Mouse (Mus musculus) embryo, embryonic 10.5 days (tissue): Measurements from ENCODE around the gene Tex52.
"Not testable (repeated sequence)": the region's sequence is repeated elsewhere in the genome, so short reads cannot be mapped to it uniquely, and the experiment has no call there.

Source experiments
- DNase-seq: peaks from one replicate; pipeline ENCODE4 v3.0.0-alpha.2; 2015; ENCODE audit warnings: low spot score

Tex52 gene

DNA sequence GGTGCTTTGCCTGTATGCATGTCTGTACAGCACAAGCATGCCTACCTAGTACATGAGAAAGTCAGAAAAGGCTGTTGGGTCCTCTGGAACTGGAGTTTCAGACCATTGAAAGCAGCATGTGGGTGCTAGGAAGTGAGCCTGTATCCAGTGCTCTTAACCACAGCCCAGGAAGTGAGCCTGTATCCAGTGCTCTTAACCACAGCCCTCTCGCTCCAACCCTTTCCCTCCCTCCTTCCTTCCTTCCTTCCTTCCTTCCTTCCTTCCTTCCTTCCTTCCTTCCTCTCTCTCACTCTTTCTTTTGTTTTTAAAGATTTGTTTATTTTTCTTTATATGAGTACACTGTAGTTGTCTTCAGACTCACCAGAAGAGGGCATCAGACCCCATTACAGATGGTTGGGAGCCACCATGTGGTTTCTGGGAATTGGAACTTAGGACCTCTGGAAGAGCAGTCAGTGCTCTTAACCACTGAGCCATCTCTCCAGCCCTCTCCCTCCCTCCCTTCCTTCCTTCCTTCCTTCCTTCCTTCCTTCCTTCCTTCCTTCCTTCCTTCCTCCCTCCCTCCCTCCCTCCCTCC lies 5.4 kb downstream of the Tex52 start:
- not testable (repeated sequence) for DNase-seq

DNA sequence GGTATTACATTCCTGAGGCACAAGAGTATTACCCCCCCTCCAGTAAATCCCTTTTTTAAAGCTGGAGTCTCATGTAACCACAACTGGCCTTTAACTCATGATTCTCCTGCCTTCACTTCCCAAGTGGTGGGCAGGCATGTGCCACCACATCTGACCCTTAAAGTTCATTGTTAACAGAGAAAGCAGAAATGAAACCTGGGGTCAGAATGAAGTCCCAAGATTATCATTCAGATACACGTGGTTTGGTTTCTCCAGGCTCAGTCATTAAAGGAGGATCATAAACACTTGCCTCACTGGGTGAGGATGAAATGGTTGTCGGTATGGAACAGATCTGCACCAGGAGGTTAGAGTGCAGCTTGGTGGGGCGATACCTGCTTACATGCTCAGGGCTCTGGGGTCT lies 6.0 kb downstream of the Tex52 start:
- no peak for DNase-seq

DNA sequence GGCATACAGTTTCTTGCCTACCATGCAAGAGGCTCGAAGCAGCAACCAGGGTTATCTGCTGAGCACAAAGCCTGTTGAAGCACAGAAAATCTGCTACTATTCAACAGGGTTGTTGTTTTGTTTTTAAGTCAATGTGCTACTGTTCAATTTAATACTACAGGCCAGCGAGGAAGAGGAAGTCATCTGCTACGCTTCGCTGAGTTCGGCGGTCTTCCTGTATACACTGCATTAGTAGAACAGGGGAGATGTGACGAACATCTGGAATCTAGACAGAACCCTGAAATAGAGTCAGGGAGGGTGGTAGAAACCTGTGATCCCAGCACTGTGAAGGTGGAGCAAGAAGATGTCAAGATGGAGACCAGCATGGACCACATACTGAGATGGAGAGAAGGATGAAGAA lies 8.5 kb downstream of the Tex52 start:
- no peak for DNase-seq

DNA sequence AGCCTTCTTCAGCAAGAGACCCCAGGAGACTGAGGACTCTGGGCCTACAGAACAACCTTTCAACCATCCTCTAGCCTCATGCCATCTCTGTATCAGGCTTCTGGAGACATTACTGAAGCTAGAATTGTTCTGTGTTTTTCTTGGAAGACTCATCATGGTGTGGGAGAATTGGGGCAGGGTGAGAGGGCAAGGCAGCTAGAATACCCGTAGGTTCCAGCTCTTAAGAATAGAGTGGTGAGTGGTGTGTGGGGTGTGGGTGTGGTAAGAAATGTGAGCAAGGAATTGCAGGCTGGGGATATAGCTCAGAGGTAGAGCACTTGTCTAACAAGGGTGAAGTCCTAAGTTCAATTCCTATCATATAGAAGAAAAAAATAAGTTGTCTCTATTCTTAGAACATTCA lies 9.8 kb downstream of the Tex52 start:
- no peak for DNase-seq

DNA sequence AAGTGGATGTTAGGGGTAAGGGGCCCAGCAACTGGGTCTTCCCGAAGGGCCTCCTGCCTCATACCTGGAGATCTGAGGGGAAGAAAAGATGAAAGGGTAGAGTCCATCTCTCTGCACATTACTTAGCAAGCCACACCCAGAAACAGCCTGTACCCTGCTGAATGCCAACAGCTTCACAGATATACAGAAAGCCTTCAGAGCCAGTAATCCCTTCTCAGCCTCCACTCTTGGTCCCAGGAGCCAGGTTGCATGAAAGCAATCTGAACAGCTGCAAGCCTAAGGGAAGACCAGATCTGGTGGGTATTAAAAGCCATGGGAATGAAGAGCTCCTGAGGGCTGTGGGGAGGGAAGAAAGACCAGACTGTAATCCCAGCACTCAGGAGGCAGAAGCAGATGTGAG lies 13.9 kb downstream of the Tex52 start:
- no peak for DNase-seq

DNA sequence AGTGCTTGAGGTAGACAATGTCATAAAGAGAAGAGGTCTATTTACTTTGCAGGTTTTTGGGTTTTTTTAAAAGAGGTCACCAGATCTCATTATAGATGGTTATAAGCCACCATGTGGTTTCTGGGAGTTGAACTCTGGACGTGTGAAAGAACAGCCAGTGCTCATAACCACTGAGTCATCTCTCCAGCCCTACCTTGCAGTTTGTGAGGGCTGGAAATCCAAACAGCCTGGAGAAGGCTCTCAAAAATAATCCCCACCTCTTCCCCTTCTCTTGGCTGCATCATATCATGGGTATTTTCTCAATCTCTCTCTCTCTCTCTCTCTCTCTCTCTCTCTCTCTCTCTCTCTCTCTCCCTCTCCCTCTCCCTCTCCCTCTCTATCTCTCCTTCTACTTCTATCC lies 15.4 kb downstream of the Tex52 start:
- no peak for DNase-seq

DNA sequence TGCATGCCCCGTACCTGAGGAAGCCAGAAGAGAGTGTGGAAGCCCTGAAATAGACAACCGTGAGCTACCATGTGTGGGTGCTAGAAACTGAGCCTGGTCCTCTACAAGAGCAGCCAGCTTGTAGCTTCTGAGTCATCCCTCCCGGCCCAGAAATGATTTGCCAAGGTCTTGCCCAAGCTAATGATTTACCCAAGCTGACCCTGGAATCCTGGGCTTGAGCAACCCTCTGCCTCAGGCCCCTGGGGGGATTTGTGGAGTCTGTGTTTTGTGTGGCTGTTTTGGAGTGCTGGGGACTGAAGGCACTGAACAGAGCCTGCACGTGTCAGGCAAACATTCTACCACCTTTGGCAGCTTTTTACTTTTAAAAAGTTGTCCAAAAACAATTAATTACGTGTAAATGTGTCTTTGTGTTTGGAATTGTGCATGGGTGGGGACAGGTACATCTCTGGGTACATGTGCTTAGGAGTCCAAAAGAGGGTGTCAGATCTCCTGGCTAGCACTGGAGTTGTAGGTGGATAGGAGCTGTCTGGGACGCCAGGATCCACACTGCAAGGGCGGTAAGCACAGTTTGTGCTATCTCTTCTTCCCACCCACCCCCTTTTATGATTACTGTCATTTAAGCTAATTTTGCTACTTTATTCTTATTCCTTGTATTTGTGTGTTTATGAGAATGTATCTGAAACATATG lies 22.5 kb downstream of the Tex52 start:
- no peak for DNase-seq

DNA sequence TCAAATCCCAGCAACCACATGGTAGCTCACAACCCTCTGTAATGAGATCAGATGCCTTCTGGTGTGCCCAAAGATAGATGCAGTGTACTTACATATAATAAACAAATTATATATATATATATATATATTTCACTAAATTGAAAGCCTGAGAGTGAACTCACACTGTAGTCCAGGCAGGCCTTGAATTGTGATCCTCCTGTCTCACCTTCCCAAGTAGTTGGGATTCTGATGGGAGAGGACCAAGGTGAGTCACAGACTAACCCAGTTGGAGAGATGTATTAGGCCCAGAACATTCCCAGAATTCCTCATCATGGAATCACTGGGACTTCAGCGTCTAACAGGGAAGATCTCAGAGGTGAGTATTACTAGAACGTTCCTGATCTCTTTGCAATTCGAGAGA lies 23.7 kb downstream of the Tex52 start, which contains the start of gene Nrip2:
TSS of gene Nrip2 (plus strand) at position 301 of the 400 bp plus-strand sequence.
- no peak for DNase-seq

DNA sequence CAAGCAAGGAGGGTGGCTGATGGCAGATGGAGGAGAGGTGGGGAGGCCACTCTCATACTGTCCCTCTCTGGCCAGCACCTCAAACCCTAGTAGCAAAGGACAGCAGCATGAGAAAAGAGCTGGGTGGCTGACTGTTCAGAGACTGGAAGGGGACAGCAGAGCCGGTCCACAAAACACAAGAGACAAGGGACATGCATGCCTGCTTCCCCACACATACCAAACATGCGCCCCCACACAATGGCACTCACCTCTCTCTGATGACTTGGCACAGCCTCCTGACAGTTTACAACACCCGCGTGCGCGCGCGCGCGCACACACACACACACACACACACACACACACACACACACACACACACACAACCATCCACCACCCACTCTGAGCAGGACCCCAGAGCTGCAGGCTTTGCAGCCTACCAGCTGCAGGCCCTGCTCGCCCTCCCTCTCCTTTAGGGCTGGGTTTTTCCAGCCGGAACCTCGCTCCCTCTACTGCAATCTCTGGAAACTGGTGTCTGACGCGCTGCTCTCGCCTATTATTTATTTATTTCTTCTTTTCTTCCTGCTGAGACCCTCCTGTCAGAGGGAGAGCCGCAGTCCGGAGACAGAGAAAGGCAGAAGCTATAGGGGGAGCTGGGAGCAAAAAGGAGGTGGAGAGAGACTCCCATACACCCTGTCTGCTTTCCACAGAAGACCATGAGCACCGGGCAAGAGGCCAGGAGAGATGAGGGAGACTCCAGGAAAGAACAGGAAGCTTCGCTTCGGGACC lies 24.3 kb downstream of the Tex52 start:
- peak; percentile 14 for DNase-seq

DNA sequence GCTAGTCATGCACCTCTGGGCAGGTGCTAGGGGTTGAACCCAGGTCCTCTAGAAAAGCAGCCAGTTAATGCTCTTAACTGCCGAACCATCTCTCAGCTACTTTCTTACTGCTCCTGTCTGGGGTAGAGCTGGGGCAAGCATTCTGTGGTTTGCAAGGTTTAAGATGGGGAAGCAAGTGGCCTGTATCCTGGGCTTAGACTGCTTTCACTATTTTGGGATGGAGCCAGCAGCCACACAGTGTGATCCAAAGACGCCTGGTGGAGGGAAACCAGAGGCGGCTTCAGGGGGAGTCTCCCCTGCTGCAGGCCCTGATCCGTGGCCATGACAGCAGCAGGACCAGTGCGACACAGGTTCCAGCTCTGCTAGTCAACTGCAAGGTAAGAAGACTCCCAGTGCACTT lies 29.5 kb downstream of the Tex52 start:
- no peak for DNase-seq

DNA sequence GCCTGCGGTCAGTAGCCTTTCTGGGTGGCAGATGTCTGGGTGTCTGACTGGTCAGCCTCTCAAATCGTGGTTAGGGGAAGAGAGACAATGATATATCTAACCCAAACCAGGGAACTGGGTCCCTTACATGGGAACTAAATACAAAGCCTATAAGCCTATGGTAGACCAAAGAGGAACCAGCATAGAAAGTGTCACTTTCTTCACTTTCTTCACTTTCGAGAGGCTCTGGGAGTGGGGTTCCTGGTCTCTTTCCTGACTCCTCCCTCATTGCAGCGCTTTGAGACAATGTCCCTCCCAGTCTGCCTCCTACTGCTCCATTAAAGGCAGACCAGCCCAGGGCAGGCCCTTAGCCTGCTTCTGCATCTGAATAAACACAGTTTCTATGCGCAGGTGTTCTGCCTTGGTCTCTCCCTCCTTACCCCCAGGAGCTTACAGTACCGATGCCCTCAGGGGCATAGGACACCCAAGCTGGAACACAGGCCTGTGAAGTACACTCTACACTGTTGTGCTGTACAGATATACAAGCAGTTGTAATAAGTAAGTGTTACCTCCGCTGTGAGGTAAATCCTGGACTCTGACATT lies 33.4 kb downstream of the Tex52 start:
- DNase-seq = no peak

DNA sequence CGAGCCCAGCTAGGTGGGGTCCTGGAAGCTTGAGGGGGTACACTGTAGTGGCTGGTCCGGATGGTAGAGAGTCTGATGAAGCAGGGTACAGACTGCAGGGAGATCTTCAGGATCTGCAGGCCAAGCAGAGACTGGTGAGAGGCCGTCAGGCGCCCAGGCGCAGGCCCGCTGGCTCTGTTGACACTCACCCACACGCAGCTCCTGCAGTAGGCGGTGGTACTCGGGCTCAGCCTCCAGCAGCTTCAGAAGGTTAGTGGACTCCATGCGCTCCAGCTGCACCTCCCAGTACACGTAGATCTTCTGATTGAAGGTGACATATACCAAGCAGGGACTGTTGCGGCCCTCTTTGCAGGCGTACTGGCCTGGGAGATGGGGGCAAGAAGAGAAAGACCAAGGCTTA lies 35.0 kb downstream of the Tex52 start:
- no peak for DNase-seq

DNA sequence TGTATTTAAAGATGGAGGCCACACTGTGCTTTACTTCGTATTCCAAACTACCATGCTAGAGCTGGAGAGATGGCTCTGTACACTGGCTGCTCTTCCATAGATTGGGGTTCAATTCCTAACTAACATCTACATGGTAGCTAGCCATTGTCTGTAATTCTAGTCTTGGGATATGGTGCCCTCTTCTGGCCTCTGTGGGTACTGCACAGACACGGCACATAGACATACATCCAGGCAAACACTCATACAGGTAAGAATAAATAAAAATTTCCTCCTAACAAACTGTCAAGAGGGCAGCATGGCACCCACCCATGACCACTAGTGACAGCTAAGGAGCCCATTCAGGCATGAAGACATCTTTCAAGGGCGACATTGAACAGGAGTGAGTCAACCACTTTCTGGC lies 35.9 kb downstream of the Tex52 start:
- peak; percentile 87 for DNase-seq

DNA sequence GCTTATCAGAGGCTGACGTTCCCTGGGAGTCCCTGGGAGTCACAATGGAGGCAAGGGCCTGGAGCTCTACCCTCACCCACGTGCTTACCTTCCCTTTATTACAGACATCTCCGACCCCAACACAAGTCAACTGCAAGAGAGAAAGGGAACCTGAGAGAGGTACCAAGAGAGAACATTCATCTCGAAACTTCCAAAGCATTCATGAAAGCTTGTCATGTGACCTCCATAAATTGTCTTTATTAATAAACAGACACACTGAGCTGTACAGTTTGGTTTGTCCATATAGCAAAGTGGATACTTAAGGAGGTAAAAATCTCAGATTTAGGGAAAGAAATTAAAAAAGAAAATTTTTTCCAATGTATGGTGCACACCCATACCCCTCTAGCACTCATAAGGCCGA lies 40.9 kb downstream of the Tex52 start:
- no peak for DNase-seq

DNA sequence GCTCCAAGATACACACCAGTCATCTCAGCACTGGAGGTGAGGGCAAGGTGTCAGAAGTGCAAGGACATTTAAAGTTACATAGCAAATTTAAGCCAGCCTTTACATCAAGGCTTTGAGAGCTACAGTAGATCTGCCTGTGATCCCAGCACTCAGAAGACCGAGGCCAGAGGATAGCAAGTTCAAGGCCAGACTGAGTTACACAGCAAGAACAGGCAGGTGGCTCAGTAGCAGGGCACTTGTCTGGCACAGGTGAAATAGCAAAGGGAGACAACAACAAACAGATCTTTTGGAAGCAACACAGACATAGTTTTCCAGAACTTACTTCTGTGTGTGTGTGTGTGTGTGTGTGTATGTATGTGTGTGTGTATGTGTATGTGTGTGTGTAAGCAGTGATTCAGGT lies 42.8 kb downstream of the Tex52 start:
- no peak for DNase-seq

DNA sequence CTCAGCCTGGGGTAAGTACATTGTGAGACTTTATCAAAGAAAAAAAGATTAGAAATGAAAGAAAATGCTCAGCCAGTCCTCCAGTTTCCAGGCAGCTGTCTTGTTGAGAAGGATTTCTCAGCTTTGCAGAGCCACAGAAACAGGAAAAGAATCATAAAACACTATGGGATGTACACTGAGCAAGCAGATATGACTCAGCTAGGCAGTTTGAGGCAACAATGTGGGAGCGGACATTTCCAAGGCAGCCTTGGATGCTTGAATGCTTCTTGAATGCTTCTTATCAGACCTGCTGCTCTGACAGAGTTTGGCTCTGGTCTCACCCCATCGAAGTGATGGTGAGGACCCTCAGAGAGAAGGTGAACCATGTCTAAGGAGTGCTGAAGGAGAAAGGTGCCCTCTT lies 45.8 kb downstream of the Tex52 start:
- DNase-seq = no peak

DNA sequence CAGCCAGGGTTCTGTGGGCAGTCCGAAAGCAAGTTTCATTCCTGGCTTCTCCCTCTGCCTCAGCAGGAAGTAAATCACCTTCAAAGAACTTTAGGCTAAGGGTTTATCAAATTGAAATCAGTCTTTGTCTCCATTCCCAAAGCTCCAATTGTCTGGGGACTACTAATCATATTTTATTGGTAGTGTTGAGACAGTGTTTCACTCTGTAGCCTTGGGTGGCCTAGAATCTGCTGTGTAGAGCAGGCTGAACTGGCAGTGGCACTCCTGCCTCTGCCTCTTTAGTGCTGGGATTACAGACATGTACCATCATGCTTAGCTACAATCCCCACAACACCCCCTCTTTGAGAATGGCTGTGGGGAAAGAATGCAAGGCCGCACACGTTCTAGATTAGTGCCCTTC lies 46.2 kb downstream of the Tex52 start:
- no peak for DNase-seq

DNA sequence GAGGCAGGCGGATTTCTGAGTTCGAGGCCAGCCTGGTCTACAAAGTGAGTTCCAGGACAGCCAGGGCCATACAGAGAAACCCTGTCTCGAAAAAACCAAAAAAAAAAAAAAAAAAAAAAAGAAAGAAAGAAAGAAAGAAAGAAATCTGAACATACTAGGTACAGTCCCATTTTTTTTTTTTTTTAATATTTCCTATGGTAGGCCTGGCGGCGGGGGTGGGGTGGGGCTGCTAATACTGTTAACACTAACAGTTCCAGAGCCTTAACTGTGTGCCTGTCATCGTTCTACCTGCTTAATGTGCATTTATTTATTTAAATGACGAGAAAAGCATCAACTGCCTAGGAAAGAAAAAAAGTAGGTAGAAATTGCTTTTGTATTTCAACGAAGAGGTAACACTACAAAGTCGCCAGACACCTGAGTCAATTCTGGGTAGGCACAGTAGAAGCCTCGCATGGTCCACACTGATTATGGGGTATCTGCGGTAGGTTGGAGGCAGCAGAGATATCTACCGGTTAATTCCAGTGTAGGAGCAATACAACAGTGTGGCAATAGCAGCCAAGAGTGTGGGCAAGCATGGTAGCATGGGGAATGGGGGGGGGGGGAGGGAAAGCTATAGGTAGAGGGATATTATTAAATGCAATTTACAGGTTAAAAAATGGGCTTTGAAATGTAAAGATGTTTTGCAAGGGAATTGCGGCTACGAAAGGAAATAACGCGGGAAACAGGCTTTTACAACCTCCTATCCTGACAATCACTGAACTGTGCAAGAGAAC lies 48.4 kb downstream of the Tex52 start:
- DNase-seq = no peak

DNA sequence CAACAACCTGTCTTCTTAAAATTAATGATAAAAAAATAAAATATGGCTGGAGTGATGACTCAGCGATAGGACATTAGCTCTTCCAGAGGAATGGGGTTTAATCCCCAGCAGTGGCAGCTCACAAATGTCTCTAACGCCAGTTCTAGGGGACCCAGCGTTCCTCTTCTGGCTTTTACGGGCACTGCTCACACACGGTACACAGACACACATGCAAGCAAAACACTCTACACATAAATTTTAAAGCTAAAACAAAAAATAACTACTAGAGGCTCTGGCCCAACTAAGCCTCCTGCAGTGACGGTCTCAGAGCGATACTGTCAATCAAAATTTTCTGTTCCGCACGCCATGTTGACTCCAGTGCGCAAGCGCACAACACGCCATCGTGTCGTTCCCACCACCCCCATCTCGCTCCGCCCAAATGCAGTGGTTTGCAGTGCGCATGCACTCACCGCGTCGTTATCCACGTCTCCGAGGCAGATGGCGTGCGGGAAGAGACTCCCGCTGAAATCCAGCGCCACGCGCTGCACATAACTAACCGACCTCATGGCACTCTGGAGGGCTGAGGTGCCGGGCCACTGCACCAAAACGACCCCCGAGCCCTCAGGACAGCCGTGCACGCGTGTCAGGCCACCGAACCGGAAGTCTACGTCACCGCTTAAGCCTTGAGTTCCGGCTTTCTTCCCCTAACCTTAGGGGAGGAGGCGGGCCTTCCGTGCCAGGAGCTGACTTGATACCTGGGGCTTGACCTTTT lies 49.2 kb downstream of the Tex52 start, which contains the start of gene Itfg2:
TSS of gene Itfg2 (minus strand) at position 663 of the 751 bp plus-strand sequence.
- peak; percentile 98 for DNase-seq

DNA sequence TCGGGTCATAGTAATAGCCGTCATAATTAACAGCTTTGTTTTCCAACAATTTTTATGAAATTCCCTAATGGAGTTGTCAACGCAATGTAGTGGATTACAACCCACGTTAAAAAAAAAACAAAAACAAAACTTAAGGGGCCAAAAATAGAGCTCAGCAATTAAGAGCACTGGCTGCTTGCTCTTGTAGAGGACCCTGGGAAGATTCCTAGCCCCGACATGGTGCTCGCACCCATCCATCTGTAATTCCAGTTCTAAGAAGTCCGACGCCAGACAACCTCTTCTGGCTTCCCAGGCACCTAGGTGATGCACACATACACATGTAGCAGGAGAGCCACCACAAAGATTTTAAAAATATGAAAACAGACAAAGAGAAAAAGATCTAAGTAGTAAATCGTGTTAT lies 49.8 kb downstream of the Tex52 start:
- DNase-seq = no peak

DNA sequence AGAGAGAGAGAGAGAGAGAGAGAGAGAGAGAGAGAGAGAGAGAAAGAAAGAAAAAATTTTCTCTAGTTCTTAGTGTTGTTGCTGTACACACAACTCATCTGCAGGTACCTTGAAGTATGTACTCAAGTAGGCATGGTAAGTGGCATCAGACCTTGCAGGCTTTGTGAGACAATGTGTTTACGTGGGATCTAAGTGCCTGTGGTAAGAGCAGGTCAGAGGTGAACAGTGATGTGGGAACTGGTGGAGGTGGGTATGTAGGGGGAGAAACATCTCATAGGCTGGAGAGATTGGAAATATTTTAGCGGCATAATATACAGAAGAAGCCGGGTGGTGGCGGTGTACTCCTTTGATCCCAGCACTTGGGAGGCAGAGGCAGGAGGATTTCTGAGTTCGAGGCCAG lies 52.3 kb downstream of the Tex52 start:
- no peak for DNase-seq
